Mouse (Mus musculus): Measurements from ENCODE around the gene Zhx3.

DNA sequence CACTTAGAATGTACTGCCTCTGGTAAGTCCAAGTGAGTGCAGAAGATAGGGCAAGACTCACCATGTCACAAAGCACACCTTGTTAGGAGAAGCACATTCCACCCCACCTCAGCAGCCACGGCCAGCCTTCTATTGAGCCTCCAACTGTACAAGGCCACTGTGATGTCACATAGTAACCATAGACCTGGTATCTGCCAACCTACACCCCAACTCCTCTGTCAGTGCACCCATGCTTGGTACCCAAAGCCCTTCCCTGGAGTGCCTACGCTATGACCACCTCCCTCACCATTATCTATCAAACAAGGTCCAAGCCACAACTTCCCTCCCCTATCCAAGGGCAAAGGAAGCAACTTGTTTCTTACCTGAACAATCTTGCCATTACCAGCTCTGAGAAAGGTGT, 103.8 kb downstream of the Zhx3 start:
- TF ChIP-seq CTCF (IDR thresholded peaks at IDR 0.05; ENCODE audit: insufficient read depth, low read length) = no peak
- no peak for TF ChIP-seq POLR2A (IDR thresholded peaks at IDR 0.05; ENCODE audit: borderline replicate concordance, extremely low read depth, low read depth, low read length)

Data from lung, adult 2 months (tissue).